Mouse (Mus musculus) bone marrow macrophage, adult 2 months (primary cell): ENCODE results near the gene Pou6f1. TPM values are rescaled to one million over a fixed set of nuclear protein-coding genes. Genes with fewer than 3 reads are reported as not detected.
A peak's percentile ranks its signal among the peaks of the same experiment; 100 is the strongest.

Experiments used
- H3K27ac ChIP-seq: 2 replicates; pipeline ENCODE4 v1.5.1; 2012; ENCODE audit warnings: low read depth, low read length; ENCODE audit not compliant: insufficient read depth
- H3K4me1 ChIP-seq: 2 replicates; pipeline ENCODE4 v1.6.1; 2012; ENCODE audit warnings: low read length; ENCODE audit not compliant: control insufficient read depth, insufficient read depth
- H3K4me3 ChIP-seq: 2 replicates; pipeline ENCODE4 v1.5.1; 2012; ENCODE audit warnings: mild to moderate bottlenecking, low read length, moderate library complexity; ENCODE audit not compliant: insufficient read depth
- CTCF ChIP-seq: IDR thresholded peaks from 2 replicates; pipeline ENCODE4 v1.5.1; 2012; ENCODE audit warnings: low read depth, mild to moderate bottlenecking, low read length, moderate library complexity
- POLR2A ChIP-seq: IDR thresholded peaks from 2 replicates; pipeline ENCODE4 v1.6.1; 2012; ENCODE audit warnings: mild to moderate bottlenecking, low read depth, low read length, borderline replicate concordance
- polyA plus RNA-seq: library from polyadenylated mRNA; stranded (reverse); fragments of >200 nt; gene quantifications from 2 replicates; pipeline ENCODE4 v1.2.4, GENCODE M21; 2012; ENCODE audit not compliant: missing spikeins, insufficient read depth, insufficient read length

Pou6f1 gene
- polyA plus RNA-seq, 1 experiment, result 27.0 TPM

DNA sequence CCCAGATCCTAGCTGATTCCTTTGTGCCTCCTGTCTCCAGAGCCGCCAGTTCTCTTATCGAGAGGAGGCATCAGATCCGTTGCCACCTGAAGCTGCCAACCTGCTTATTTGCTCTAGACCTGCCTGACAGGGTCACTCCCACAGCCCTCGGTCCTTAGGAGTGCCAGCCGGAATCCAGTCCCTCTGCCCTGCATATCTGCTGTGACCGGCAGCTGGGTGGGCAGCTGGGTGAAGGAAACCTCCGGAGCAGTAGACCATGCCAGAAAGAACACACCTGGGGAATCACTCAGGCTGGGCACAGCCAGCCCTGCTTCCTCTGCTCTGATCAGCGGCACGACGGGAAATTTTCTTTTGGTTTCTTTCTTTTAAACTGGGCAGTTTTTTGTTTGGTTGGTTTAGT, 33.6 kb upstream of the Pou6f1 start:
- TF ChIP-seq POLR2A, result no peak
- no peak for TF ChIP-seq CTCF
- Histone ChIP-seq H3K27ac (no peak overlapping the region), H3K4me1 (peaks cover 4% of the 10 kb centered on the region), H3K4me3 (no peak overlapping the region)

DNA sequence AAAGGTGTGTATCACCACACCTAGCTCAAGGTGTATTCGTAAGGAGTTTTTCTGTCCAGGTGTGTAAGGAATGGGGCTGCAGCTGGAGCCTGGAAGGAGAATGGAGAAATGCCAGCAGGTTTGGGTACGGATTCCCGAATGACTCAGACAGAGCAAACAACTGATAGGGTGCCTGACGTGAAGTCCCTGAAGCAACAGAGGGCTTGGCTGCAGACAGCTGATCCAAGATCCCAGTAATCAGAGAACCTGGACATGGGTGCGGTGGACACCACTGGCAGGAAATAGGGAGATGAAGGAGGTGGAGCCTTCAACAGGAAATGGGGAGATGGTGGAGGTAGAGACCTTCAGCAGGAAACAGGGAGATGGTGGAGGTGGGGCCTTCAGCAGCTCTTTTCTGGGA, 32.5 kb upstream of the Pou6f1 start:
- no peak overlapping the region for H3K4me3 ChIP-seq
- no peak overlapping the region for H3K27ac ChIP-seq
- TF ChIP-seq CTCF (peak; percentile 10; the same call in 1 of the 2 replicates), POLR2A (no peak)
- peaks cover 8% of the 10 kb centered on the region for H3K4me1 ChIP-seq

DNA sequence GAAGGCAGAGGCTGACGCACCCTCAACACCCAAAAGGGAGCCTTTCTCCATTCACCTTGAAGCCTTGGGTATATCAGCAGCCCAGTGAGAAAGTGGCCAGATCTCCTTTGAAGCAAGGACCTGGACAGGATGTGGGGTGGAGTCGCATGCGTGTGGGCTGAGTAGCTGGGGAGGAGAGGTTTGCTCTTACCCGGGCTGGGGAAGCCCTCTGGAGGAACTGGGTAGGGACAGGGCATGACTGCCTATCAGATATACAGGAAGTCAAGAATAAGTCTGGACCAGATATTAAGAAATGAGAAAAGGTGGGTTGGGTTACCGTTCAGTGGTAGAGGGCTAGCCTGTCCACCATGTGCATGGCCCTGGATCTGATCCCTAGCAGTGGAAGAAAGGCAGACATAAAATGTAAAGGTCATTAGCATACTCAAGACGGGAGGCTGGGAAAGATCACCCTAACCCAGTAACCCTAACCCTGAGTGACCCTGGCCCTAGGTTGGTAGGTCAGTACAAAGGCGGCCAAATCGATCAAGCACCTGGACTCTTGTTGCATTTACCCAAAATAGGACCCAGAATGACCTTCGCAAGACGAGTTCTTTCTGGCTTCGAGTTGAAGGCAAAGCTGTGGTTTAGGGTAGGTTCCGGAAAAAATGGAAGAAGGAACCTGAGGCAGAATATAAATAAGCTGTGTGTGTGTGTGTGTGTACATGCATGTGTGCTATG, 31.8 kb upstream of the Pou6f1 start:
- no peak overlapping the region for H3K27ac ChIP-seq
- H3K4me3 ChIP-seq, result no peak overlapping the region
- H3K4me1 ChIP-seq, result peaks cover 8% of the 10 kb centered on the region
- TF ChIP-seq POLR2A (no peak), CTCF (no peak)

DNA sequence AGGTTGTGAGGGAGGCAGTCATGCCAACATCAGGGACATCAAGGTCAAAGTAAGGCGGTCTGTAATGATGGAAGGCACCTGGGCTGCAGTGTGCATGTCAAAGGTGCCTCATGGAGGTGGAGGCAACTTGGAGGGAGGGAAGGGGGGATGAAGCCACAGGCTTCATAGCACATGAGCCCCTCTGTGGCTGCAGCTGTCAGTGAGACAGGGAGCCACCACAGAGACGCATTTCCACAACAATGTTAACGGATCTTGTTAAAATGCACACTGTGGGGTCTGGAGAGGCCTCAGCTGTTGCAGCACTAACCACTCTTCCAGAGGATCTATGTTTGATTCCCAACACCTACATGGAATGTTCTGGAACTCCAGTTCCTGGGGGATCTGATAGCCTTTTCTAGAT, 30.3 kb upstream of the Pou6f1 start:
- no peak overlapping the region for H3K27ac ChIP-seq
- TF ChIP-seq CTCF (no peak), POLR2A (no peak)
- no peak overlapping the region for H3K4me3 ChIP-seq
- peaks cover 8% of the 10 kb centered on the region for H3K4me1 ChIP-seq

DNA sequence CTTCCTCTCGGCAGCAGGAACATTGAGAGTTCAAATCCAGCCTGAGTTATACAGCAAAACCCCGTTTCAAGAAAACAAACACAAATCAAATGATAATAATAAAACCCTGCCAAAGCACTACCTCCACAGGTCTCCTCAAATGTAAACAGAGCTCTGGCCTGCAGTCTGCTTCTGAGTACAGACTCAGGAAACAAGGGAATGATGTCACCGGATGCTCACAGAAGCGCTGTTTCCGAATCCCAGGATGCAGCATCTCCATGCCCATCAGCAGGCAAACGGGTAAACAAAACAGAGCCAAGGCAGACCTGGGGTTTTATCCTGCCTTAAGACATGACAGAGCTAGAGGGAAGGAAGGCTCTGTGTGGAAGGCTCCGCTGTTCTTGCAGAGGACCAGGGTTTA, 29.0 kb upstream of the Pou6f1 start:
- H3K4me1 ChIP-seq, result peaks cover 8% of the 10 kb centered on the region

DNA sequence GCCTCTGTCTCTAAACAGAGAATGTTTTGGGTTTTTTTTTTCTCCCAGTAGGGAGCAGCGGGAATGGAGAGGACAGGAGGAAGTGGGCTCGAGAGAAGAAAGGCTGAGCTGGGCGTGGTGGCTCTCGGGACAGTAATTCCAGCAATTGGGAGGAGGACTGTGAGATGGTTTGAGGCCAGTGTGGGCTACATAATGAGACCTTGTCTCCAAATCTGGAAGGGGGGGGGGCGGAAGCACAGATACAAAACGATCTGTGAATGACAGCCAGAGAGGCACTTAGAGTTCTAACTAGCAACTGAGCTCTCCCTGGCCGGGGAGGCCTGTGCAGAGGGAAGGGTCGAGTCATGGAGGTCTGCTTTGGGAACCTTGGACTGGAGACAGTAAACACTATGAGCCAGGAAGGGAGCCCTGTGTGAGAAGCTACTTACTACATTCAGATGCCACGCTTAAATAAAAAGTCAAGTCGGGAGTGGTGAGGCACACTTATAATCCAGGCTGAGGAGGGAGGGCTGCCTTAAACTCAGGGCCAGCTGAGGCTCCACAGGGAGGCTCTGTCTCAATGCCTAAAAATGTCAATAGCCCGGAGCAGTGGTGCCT, 28.1 kb upstream of the Pou6f1 start:
- Histone ChIP-seq H3K27ac (no peak overlapping the region), H3K4me3 (no peak overlapping the region), H3K4me1 (peaks cover 13% of the 10 kb centered on the region)
- no peak for TF ChIP-seq POLR2A
- no peak for TF ChIP-seq CTCF

More for the DNA sequence above, 29.0 kb upstream of the Pou6f1 start:
- Histone ChIP-seq H3K4me3 (no peak overlapping the region), H3K27ac (no peak overlapping the region)
- TF ChIP-seq CTCF, result no peak

DNA sequence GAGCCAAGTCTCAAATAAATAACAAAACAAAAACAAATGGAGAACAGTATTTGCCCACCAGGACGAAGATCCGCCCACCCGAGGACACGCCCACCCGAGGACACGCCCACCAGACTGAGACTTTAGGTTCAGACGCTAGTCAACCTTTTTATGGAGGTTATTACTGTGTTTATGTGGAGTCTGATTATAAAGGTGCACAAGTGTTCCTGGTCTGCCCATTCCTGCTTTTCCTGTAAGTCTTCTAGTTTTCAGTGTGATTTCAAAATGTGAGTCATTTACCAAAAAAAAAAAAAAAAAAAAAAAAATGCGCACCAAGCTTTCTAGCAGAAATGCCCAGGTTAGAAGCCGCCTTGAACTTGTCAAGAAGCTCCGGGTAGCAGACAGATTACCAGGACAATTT, 27.5 kb upstream of the Pou6f1 start:
- TF ChIP-seq CTCF (no peak), POLR2A (no peak)
- H3K4me1 ChIP-seq, result peaks cover 18% of the 10 kb centered on the region
- H3K27ac ChIP-seq, result no peak overlapping the region
- H3K4me3 ChIP-seq, result no peak overlapping the region

DNA sequence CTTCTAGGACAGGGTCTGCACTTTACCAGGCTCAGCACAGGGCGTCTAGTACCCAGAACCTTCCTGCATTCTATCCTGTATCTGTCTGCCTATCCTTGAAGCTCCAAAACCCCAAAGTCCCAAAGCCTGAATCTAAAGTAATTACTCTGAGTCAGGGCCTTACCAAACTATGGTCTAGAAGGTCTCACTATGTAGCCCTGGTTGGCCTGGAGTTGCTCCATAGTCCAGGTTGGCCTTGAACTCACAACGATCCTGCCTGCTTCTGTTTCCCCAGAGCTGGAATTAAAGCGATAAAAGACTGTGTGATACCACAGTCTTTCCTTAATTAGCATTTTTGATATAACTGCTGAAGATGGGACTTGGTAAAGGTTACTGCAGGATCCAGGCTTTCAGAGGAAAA, 24.7 kb upstream of the Pou6f1 start:
- Histone ChIP-seq H3K4me3 (no peak overlapping the region), H3K27ac (no peak overlapping the region), H3K4me1 (peaks cover 28% of the 10 kb centered on the region)
- TF ChIP-seq POLR2A (no peak), CTCF (no peak)

DNA sequence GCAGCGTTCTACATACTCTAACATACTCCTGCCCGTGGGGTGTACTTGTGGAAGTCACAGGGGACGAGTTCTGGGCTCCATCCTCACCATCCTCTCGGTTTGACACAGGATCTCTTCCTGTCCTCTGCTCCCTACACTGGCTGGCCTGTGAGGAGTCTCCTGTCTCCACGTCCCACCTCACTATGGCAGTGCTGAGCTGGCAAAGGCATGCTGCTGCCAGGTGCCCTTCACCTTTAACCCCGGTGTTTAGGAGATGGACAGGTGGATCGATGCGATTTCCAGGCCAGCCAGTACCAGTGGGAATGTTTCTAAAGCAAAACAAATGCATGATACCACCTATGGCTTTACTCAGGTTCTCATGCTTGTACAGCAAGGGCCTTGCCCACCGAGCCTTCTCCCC, 24.0 kb upstream of the Pou6f1 start:
- Histone ChIP-seq H3K4me3 (no peak overlapping the region), H3K27ac (no peak overlapping the region), H3K4me1 (peaks cover 34% of the 10 kb centered on the region)
- TF ChIP-seq CTCF (no peak), POLR2A (no peak)

DNA sequence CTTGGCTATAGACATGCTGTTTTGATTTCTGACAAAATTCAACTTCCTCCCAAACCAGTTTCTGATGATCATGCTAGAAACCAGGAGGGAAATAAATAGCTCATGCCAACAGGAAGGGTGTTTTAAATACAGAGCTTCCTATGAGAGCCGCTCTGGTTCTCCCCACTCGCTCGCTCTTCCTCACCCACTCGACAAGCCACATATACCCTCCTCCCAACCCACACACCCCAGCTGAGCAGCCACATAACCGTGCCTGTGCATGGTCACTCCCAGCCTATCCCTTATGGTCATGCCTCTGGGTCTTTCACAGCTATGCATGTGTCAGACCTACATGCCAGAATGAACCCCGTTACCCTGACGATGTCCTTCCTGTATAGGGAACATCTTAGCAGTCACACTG, 22.4 kb upstream of the Pou6f1 start:
- peaks cover 36% of the 10 kb centered on the region for H3K4me1 ChIP-seq
- H3K4me3 ChIP-seq, result peak overlapping the region; percentile 29
- TF ChIP-seq POLR2A (no peak), CTCF (no peak)
- H3K27ac ChIP-seq, result peak overlapping the region; percentile 92

DNA sequence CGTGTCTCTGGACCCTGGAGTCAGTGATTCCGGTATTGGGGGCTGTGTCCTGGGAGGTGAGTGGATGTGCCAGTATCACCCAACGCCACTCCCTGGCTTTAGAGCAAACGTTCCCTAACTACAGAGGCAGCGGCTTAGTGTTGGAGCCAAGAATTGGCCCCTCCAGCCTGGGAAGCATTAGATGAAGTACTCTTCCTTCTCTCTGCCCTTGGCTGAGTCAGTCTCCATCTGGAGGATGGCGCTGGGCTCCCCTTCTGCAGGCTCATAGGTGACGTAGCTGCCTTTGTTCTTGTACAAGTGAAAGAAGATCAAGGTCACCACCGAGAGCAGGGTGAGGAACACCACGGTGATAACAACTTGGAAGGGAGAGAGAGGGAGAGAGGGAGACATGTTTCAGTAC, 21.9 kb upstream of the Pou6f1 start:
- peaks cover 36% of the 10 kb centered on the region for H3K4me1 ChIP-seq
- peak overlapping the region; percentile 9; the same call in 1 of the 2 replicates for H3K4me3 ChIP-seq
- peak overlapping the region; percentile 92 for H3K27ac ChIP-seq
